Mouse (Mus musculus): Measurements from ENCODE around the gene Fam169b. TPM values are rescaled to one million over a fixed set of nuclear protein-coding genes. Genes with fewer than 3 reads are reported as not detected.

The Fam169b gene
- total RNA-seq (2015) = 0.18 and 0.98 TPM in 2 replicates
- 0.04 and 0.61 TPM in 2 replicates for total RNA-seq (2017)

- no peak for ATAC-seq (ENCODE audit: poor library complexity, severe bottlenecking)
These were observed at the start of gene Fam169b for GRCm38 (mm10) chr7:68273515-68273914. Gene Fam169b, plus strand, starts transcription at chr7:68273839.

GRCm38 (mm10) chr7:68224006-68224405 is 49.6 kb upstream of the Fam169b start:
- no peak for ATAC-seq (ENCODE audit: poor library complexity, severe bottlenecking)

GRCm38 (mm10) chr7:68225427-68226054 is 48.1 kb upstream of the Fam169b start:
- no peak for ATAC-seq (ENCODE audit: poor library complexity, severe bottlenecking)

GRCm38 (mm10) chr7:68227021-68227420 is 46.6 kb upstream of the Fam169b start:
- ATAC-seq (ENCODE audit: poor library complexity, severe bottlenecking) = 0 out of 2 replicates have a peak, but pooled peaks have one; percentile 10

GRCm38 (mm10) chr7:68227621-68228020 is 46.0 kb upstream of the Fam169b start:
- no peak for ATAC-seq (ENCODE audit: poor library complexity, severe bottlenecking)

- no peak for ATAC-seq (ENCODE audit: poor library complexity, severe bottlenecking)
These were observed 45.1 kb upstream of the Fam169b start for GRCm38 (mm10) chr7:68228491-68228890.

GRCm38 (mm10) chr7:68230831-68231230 is 42.8 kb upstream of the Fam169b start:
- ATAC-seq (ENCODE audit: poor library complexity, severe bottlenecking) = no peak

- no peak for ATAC-seq (ENCODE audit: poor library complexity, severe bottlenecking)
These were observed 41.1 kb upstream of the Fam169b start for GRCm38 (mm10) chr7:68232521-68232920.

- no peak for ATAC-seq (ENCODE audit: poor library complexity, severe bottlenecking)
These were observed 39.9 kb upstream of the Fam169b start for GRCm38 (mm10) chr7:68233619-68234223.

- no peak for ATAC-seq (ENCODE audit: poor library complexity, severe bottlenecking)
These were observed 36.8 kb upstream of the Fam169b start for GRCm38 (mm10) chr7:68236817-68237216.

- no peak for ATAC-seq (ENCODE audit: poor library complexity, severe bottlenecking)
These were observed 34.3 kb upstream of the Fam169b start for GRCm38 (mm10) chr7:68239220-68239827.

GRCm38 (mm10) chr7:68241205-68241604 is 32.4 kb upstream of the Fam169b start:
- ATAC-seq (ENCODE audit: poor library complexity, severe bottlenecking) = no peak

GRCm38 (mm10) chr7:68245681-68246080 is 28.0 kb upstream of the Fam169b start:
- no peak for ATAC-seq (ENCODE audit: poor library complexity, severe bottlenecking)

GRCm38 (mm10) chr7:68246249-68246648 is 27.4 kb upstream of the Fam169b start:
- ATAC-seq (ENCODE audit: poor library complexity, severe bottlenecking) = no peak

GRCm38 (mm10) chr7:68250411-68250810 is 23.2 kb upstream of the Fam169b start:
- no peak for ATAC-seq (ENCODE audit: poor library complexity, severe bottlenecking)

- no peak for ATAC-seq (ENCODE audit: poor library complexity, severe bottlenecking)
These were observed 22.7 kb upstream of the Fam169b start for GRCm38 (mm10) chr7:68250902-68251301.

GRCm38 (mm10) chr7:68257767-68258166 is 15.9 kb upstream of the Fam169b start:
- ATAC-seq (ENCODE audit: poor library complexity, severe bottlenecking) = no peak

GRCm38 (mm10) chr7:68258326-68259150 is 15.1 kb upstream of the Fam169b start:
- ATAC-seq (ENCODE audit: poor library complexity, severe bottlenecking) = no peak

GRCm38 (mm10) chr7:68259523-68260081 is 14.0 kb upstream of the Fam169b start:
- ATAC-seq (ENCODE audit: poor library complexity, severe bottlenecking) = no peak

- no peak for ATAC-seq (ENCODE audit: poor library complexity, severe bottlenecking)
These were observed 10.9 kb upstream of the Fam169b start for GRCm38 (mm10) chr7:68262612-68263200.

All from megakaryocyte, adult 5-6 weeks (primary cell).